Mouse (Mus musculus) midbrain, postnatal 0 days (tissue): ENCODE measurements around the gene Socs7. TPM values are rescaled to one million over a fixed set of nuclear protein-coding genes. Genes with fewer than 3 reads are reported as not detected.

Source experiments
- ATAC-seq: fragments of 200-750 bp; cut with Nextera tagmentation; 2 replicates; pipeline ENCODE4 v1.8.0; 2017; ENCODE audit warnings: moderate number of reproducible peaks, mild to moderate bottlenecking, moderate TSS enrichment, moderate library complexity; ENCODE audit not compliant: low FRiP score
- DNase-seq: peaks from one replicate; pipeline ENCODE4 v3.0.0-alpha.2; 2015; ENCODE audit warnings: low spot score
- H3K27ac ChIP-seq: fragments of 300-500 bp; sonication (generic); 2 replicates; pipeline ENCODE4 v1.5.1; 2014; ENCODE audit warnings: low read depth, mild to moderate bottlenecking, low read length, mixed read lengths
- H3K27me3 ChIP-seq: fragments of 300-500 bp; sonication (generic); 2 replicates; pipeline ENCODE4 v1.6.1; 2014; ENCODE audit warnings: low read length, control low read depth, mixed read lengths; ENCODE audit not compliant: insufficient read depth
- H3K36me3 ChIP-seq: fragments of 300-500 bp; sonication (generic); 2 replicates; pipeline ENCODE4 v1.6.1; 2014; ENCODE audit warnings: low read length, control low read depth, mixed read lengths; ENCODE audit not compliant: insufficient read depth
- H3K4me1 ChIP-seq: fragments of 300-500 bp; sonication (generic); 2 replicates; pipeline ENCODE4 v1.6.1; 2014; ENCODE audit warnings: mild to moderate bottlenecking, control low read depth, antibody characterized with exemption, low read length, mixed read lengths; ENCODE audit not compliant: insufficient read depth
- H3K4me2 ChIP-seq: fragments of 300-500 bp; sonication (generic); 2 replicates; pipeline ENCODE4 v1.6.1; 2014; ENCODE audit warnings: low read depth, mild to moderate bottlenecking, low read length, mixed read lengths; ENCODE audit not compliant: poor library complexity, severe bottlenecking
- H3K4me3 ChIP-seq: fragments of 300-500 bp; sonication (generic); 2 replicates; pipeline ENCODE4 v1.5.1; 2014; ENCODE audit warnings: low read depth, mild to moderate bottlenecking, low read length, moderate library complexity
- H3K9ac ChIP-seq: fragments of 300-500 bp; sonication (generic); replicated peaks from 2 replicates; pipeline ENCODE4 v1.6.1; 2014; ENCODE audit warnings: mild to moderate bottlenecking, low read length, moderate library complexity, mixed read lengths; ENCODE audit not compliant: poor library complexity, severe bottlenecking
- H3K9me3 ChIP-seq: fragments of 300-500 bp; sonication (generic); 2 replicates; pipeline ENCODE4 v1.6.1; 2016; ENCODE audit warnings: low read length, control low read depth
- CTCF ChIP-seq: IDR thresholded peaks from 2 replicates; pipeline ENCODE4 v1.5.1; 2016; ENCODE audit warnings: antibody characterized with exemption, mild to moderate bottlenecking
- WGBS: fragments of 180-500 bp; shearing (Covaris S2); extraction: QIAGEN DNeasy Blood & Tissue Kit; methylation state at CpG from one replicate; pipeline ENCODE4 v1.1.7; 2014; 5-methylcytosine and 5-hydroxymethylcytosine counted together
- polyA plus RNA-seq: library from polyadenylated mRNA; unstranded; fragments of >200 nt; fragmentation: Nextera tagmentation; extraction: Ambion mirVana; gene quantifications from 2 replicates; pipeline ENCODE4 v1.2.1, GENCODE M21; 2015
- total RNA-seq: library from RNA; depleted of rRNA; stranded (reverse); fragments of >200 nt; gene quantifications from 2 replicates; pipeline ENCODE4 v1.2.3, GENCODE M21; 2014

Socs7 gene
- total and polyA plus RNA-seq, 2 experiments from 2014 or later, result 7.4 to 54.9 TPM

- ATAC-seq, result no peak
- no peaks in the 10 kb centered on the region for H3K9me3 ChIP-seq
- 73% methylated on average over 13 of the region's 13 CpGs for WGBS
These were observed 73.6 kb downstream of the Socs7 start for GRCm38 (mm10) chr11:97435808-97436491.

DNA sequence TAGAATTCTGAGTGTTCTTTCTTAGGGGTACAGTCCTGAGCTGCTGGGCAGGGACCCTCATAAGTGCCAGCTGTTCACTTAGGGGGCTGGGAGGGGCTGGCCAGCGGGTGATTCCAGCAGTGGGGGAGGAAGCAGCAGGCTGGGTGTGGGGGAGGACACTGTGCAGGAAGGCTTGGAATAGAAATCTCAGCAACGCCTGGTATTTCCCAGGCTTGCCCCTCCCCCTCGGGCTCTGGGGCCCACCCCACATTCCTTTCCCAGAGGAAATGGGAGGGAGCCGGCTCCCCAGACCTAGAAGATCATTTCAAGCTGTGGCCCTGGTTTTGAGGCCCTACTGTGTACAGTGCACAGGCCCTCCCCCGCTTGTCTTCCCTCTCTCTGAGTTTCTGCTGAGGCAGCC is 75.4 kb downstream of the Socs7 start:
- Histone ChIP-seq H3K27ac (no peak overlapping the region), H3K4me2 (no peak overlapping the region), H3K4me3 (no peak overlapping the region), H3K4me1 (0 out of 2 replicates have a peak, but pooled peaks cover 6% of the 10 kb centered on the region), H3K36me3 (no peaks in the 10 kb centered on the region; the same call in 1 of the 2 replicates), H3K9ac (no peak overlapping the region), H3K9me3 (no peaks in the 10 kb centered on the region), H3K27me3 (no peaks in the 10 kb centered on the region; the same call in 1 of the 2 replicates)
- no peak for DNase-seq
- ATAC-seq, result no peak
- 26% methylated on average over 5 of the region's 5 CpGs for WGBS
- TF ChIP-seq CTCF, result no peak

More at GRCm38 (mm10) chr11:97435808-97436491, 73.6 kb downstream of the Socs7 start:
- H3K27ac ChIP-seq, result peak overlapping the region; percentile 47; the same call in 1 of the 2 replicates
- H3K4me1 ChIP-seq, result 0 out of 2 replicates have a peak, but pooled peaks cover 6% of the 10 kb centered on the region
- H3K4me3 ChIP-seq, result no peak overlapping the region
- no peaks in the 10 kb centered on the region; the same call in 1 of the 2 replicates for H3K27me3 ChIP-seq
- H3K4me2 ChIP-seq, result no peak overlapping the region
- TF ChIP-seq CTCF, result no peak
- H3K9ac ChIP-seq, result no peak overlapping the region
- H3K36me3 ChIP-seq, result no peaks in the 10 kb centered on the region; the same call in 1 of the 2 replicates
- no peak for DNase-seq

DNA sequence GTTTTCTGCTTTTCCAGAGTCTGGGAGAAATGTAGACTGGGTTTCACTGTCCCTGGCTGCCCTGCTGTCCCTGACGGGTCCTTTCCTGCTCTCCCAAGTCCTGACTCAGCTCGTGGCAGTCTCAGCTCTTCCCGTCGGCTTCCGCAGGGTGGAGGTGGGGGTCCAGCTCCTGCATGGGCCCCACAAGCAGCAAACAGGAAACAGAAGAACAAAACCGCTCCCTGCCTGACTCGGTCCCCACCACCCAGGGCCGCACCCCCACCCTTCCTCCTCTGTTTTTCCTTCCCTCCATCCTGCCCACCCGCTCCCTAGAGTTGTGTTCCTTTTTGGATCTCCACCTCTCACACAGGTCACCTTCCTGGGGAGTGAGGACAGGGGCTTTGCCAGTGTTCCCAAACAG is 76.5 kb downstream of the Socs7 start:
- no peak for TF ChIP-seq CTCF
- no peaks in the 10 kb centered on the region; the same call in 1 of the 2 replicates for H3K27me3 ChIP-seq
- H3K4me1 ChIP-seq, result 0 out of 2 replicates have a peak, but pooled peaks cover 6% of the 10 kb centered on the region
- no peak overlapping the region for H3K27ac ChIP-seq
- no peaks in the 10 kb centered on the region for H3K9me3 ChIP-seq
- no peak overlapping the region for H3K4me3 ChIP-seq
- 69% methylated on average over 9 of the region's 9 CpGs for WGBS
- DNase-seq (no peak), ATAC-seq (no peak)
- no peak overlapping the region for H3K4me2 ChIP-seq
- H3K9ac ChIP-seq, result no peak overlapping the region
- H3K36me3 ChIP-seq, result no peaks in the 10 kb centered on the region; the same call in 1 of the 2 replicates

GRCm38 (mm10) chr11:97439935-97440334 is 77.6 kb downstream of the Socs7 start:
- WGBS, result 9% methylated on average over 17 of the region's 37 CpGs
- H3K4me3 ChIP-seq, result peak overlapping the region; percentile 35
- H3K36me3 ChIP-seq, result peaks cover 9% of the 10 kb centered on the region
- H3K9ac ChIP-seq, result peak overlapping the region; percentile 48
- peak overlapping the region; percentile 46 for H3K4me2 ChIP-seq
- ATAC-seq, result peak; percentile 29; the same call in 1 of the 2 replicates
- H3K27ac ChIP-seq, result no peak overlapping the region
- no peaks in the 10 kb centered on the region; the same call in 1 of the 2 replicates for H3K27me3 ChIP-seq
- H3K4me1 ChIP-seq, result 0 out of 2 replicates have a peak, but pooled peaks cover 2% of the 10 kb centered on the region
- TF ChIP-seq CTCF, result no peak
- H3K9me3 ChIP-seq, result no peaks in the 10 kb centered on the region
- DNase-seq, result no peak

DNA sequence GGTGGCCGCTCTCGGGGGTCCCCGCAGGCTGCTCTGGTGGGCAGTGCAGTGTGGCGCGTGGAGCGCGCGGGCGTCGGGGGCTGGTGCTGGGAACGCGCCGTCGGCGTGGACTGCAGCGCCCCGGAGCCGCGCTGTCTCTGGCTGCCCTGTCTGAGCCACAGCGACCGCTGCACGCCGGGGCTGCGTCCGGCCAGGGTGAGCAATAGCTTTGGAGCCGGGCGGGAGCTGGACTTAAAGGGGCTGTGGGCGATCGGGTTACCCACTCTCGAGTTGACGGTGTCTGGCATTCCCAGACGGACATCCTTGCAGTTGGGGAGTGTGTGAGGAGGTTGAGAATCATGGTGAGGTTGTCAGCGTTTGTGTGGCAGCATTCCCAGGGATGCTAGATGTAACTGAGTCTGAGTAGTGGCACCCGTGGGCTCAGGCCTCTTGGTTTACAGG is 78.1 kb downstream of the Socs7 start:
- Histone ChIP-seq H3K36me3 (peaks cover 12% of the 10 kb centered on the region), H3K27me3 (no peaks in the 10 kb centered on the region; the same call in 1 of the 2 replicates), H3K27ac (no peak overlapping the region), H3K9ac (peak overlapping the region; percentile 48), H3K4me2 (peak overlapping the region; percentile 46), H3K4me1 (no peaks in the 10 kb centered on the region), H3K4me3 (peak overlapping the region; percentile 35), H3K9me3 (no peaks in the 10 kb centered on the region)
- TF ChIP-seq CTCF, result no peak
- no peak for DNase-seq
- WGBS, result 4% methylated on average over 34 of the region's 34 CpGs
- ATAC-seq, result peak; percentile 38; the same call in 1 of the 2 replicates
